Mouse (Mus musculus) olfactory bulb, adult 2 months (tissue): ENCODE data around the gene Zhx3.

Experiments
- CTCF ChIP-seq: fragments of 200-500 bp; IDR thresholded peaks from 2 replicates; pipeline ENCODE4 v1.5.1; 2012; ENCODE audit warnings: low read depth, mild to moderate bottlenecking, low read length, moderate library complexity; ENCODE audit not compliant: insufficient read depth
- POLR2A ChIP-seq: fragments of 200-500 bp; IDR thresholded peaks from 2 replicates; pipeline ENCODE4 v1.6.1; 2012; ENCODE audit warnings: mild to moderate bottlenecking, low read depth, low read length, moderate library complexity; ENCODE audit not compliant: insufficient read depth

DNA sequence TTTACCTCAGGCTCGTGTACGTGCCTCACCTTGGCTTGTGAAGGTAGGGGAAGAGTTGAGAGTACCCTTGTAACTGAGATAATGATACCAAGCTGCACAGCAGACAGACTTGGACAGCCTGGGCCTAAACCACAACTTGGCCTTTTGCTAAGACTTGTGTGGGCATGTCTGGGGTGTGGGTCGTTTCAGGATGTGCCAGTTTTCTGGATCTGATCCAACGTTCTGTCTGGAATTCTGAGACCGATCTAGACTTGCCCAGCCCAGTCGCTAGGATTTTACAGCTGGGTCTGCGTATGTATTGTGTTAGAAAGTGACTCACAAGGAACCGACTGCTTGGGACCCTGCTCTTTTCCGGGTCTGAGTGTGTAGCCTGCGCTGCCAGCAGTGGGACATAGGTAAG is 125.7 kb downstream of the Zhx3 start:
- TF ChIP-seq POLR2A: no peak
- no peak for TF ChIP-seq CTCF
